Mouse (Mus musculus) liver, embryonic 16.5 days (tissue): ENCODE results near the gene Prdm5. TPM values are rescaled to one million over a fixed set of nuclear protein-coding genes. Genes with fewer than 3 reads are reported as not detected.

Experiments
- ATAC-seq: fragments of 200-750 bp; cut with Nextera tagmentation; 2 replicates; pipeline ENCODE4 v1.8.0; 2017; ENCODE audit warnings: low read depth, mild to moderate bottlenecking, moderate number of reproducible peaks, moderate library complexity
- H3K27ac ChIP-seq: fragments of 300-500 bp; sonication (generic); 2 replicates; pipeline ENCODE4 v1.5.1; 2014; ENCODE audit warnings: mild to moderate bottlenecking, low read length
- H3K27me3 ChIP-seq: fragments of 300-500 bp; sonication (generic); 2 replicates; pipeline ENCODE4 v1.6.1; 2014; ENCODE audit warnings: low read depth, low read length, mixed read lengths; ENCODE audit not compliant: control insufficient read depth, insufficient read depth
- H3K36me3 ChIP-seq: fragments of 300-500 bp; sonication (generic); 2 replicates; pipeline ENCODE4 v1.6.1; 2014; ENCODE audit warnings: mild to moderate bottlenecking; ENCODE audit not compliant: control insufficient read depth, insufficient read depth
- H3K4me1 ChIP-seq: fragments of 300-500 bp; sonication (generic); 2 replicates; pipeline ENCODE4 v1.6.1; 2014; ENCODE audit warnings: low read depth, low read length, mixed read lengths; ENCODE audit not compliant: control insufficient read depth
- H3K4me2 ChIP-seq: fragments of 300-500 bp; sonication (generic); 2 replicates; pipeline ENCODE4 v1.6.1; 2014; ENCODE audit warnings: low read depth, low read length, mixed read lengths
- H3K4me3 ChIP-seq: fragments of 300-500 bp; sonication (generic); 2 replicates; pipeline ENCODE4 v1.5.1; 2014; ENCODE audit warnings: low read depth, mild to moderate bottlenecking, low read length
- H3K9ac ChIP-seq: fragments of 300-500 bp; sonication (generic); 2 replicates; pipeline ENCODE4 v1.6.1; 2014; ENCODE audit warnings: low read depth, low read length
- H3K9me3 ChIP-seq: fragments of 300-500 bp; sonication (generic); replicated peaks from 2 replicates; pipeline ENCODE4 v1.6.1; 2016; ENCODE audit warnings: low read length; ENCODE audit not compliant: control insufficient read depth
- WGBS: fragments of 180-500 bp; shearing (Covaris S2); extraction: QIAGEN DNeasy Blood & Tissue Kit; methylation state at CpG from one replicate; pipeline ENCODE4 v1.1.7; 2014; ENCODE audit not compliant: insufficient replicate concordance; 5-methylcytosine and 5-hydroxymethylcytosine counted together
- polyA plus RNA-seq: library from polyadenylated mRNA; unstranded; fragments of >200 nt; fragmentation: Nextera tagmentation; extraction: Ambion mirVana; gene quantifications from 2 replicates; pipeline ENCODE4 v1.2.1, GENCODE M21; 2015

The Prdm5 gene
- polyA plus RNA-seq, 1 experiment from 2014 or later = 1.5 TPM

DNA sequence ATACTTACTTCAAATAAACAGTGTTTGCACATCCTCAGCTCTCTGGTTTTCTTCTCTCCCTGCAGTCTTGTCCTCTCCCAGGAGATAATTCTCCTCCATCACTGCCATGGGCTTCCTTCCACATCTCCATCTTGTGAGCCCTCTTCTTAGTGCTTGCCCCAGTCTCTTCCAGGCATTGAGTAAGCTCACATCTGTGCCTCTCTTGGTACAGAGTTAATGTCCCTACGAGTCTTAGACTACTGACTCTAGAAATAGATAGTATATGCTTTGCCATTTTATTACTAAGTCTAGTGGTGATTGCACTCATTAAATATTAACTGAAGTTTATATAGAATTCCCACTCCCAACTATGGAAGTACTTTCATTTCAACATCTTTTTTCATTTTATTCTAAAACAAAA lies 154.0 kb downstream of the Prdm5 start:
- Histone ChIP-seq H3K4me1 (no peaks in the 10 kb centered on the region), H3K4me2 (no peak overlapping the region), H3K9ac (no peak overlapping the region), H3K9me3 (no peaks in the 10 kb centered on the region), H3K4me3 (no peak overlapping the region), H3K27ac (no peak overlapping the region), H3K27me3 (no peaks in the 10 kb centered on the region), H3K36me3 (no peaks in the 10 kb centered on the region)
- no peak for ATAC-seq
- 69% methylated on average over 1 of the region's 1 CpGs for WGBS

DNA sequence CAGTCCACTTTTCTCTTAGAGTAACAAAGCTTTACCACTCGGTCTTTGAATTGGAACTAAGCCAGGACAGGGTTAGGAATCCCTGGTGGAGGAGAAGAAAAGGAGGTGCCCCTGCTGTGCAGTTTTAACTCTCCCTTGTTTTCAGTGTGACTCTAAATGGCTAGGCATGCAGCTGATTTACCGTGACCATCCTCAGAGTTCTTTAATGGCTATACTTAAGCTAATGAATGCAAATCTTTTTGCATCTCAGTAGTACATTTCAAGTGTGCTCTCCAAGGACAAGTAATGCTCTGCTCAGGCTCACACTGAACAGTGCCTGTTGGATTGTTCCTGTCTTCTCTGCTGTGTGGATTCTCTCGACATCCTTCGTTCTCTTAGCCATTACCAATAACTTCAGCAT lies 154.4 kb downstream of the Prdm5 start:
- no peak overlapping the region for H3K27ac ChIP-seq
- H3K27me3 ChIP-seq = no peaks in the 10 kb centered on the region
- no peak overlapping the region for H3K4me3 ChIP-seq
- H3K4me1 ChIP-seq = no peaks in the 10 kb centered on the region
- no peaks in the 10 kb centered on the region for H3K36me3 ChIP-seq
- no peak overlapping the region for H3K9ac ChIP-seq
- no peaks in the 10 kb centered on the region for H3K9me3 ChIP-seq
- no peak for ATAC-seq
- H3K4me2 ChIP-seq = no peak overlapping the region
- WGBS = 63% methylated on average over 4 of the region's 4 CpGs

DNA sequence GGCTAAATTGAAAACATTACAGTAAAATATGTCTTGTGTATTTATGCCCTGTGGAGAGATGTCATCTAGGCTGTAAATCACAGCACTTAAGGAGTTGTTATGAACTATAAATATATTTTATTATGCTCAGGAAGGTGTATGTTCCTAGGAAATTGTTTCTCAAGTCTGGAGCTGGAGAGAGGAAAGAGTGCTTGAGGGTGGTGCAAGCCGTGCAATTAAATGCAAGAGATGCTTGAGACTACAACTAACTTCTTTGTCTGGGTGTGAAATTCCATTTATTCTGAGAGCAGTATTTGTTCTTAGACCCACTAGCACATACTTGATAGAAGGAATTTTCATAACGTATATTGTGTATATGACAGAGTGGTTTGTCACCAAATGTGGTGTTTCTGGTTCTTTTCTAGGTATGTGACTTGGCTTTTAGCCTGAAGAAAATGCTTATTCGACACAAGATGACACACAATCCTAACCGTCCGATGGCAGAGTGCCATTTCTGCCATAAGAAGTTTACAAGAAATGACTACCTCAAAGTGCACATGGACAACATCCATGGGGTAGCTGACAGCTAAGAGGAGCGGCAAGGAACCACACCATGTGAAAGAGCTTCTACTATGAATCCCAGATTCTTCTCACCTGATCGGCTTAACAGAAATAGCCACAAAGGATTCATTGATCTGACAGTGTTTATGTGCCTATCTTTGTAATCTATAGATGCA lies 156.9 kb downstream of the Prdm5 start:
- Histone ChIP-seq H3K27ac (no peak overlapping the region), H3K4me3 (no peak overlapping the region), H3K4me1 (no peaks in the 10 kb centered on the region), H3K4me2 (no peak overlapping the region), H3K27me3 (no peaks in the 10 kb centered on the region), H3K9me3 (no peaks in the 10 kb centered on the region), H3K36me3 (no peaks in the 10 kb centered on the region), H3K9ac (no peak overlapping the region)
- ATAC-seq = no peak
- 70% methylated on average over 7 of the region's 7 CpGs for WGBS

DNA sequence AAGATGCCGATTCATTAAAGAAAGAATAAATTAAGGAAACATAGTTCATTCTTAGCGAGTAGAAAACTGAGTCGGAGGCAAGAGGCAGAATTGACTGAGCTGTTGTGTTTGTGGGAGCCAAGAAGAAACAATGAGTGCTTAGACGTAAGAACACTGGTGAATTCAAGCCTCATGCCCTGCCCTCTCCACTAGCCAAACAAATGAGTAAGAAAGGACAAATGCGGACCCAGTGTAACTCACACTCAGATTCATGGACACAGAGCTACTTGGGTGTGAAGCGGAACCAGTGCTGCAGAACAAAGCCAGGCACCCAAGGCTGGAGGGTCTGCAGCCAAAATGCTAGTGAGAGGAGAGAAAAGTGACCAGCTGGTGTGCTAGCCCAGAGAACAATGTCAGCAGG lies 171.7 kb downstream of the Prdm5 start:
- no peak overlapping the region for H3K4me3 ChIP-seq
- ATAC-seq = no peak
- WGBS = 71% methylated on average over 6 of the region's 6 CpGs

GRCm38 (mm10) chr6:65952309-65952708 lies 173.5 kb downstream of the Prdm5 start, which contains the start of gene 4930544G11Rik:
Gene 4930544G11Rik (plus strand): TSS chr6:65952609.
- Histone ChIP-seq H3K27me3 (no peaks in the 10 kb centered on the region), H3K36me3 (no peaks in the 10 kb centered on the region), H3K9ac (no peak within 1 kb of the TSS), H3K9me3 (no peaks in the 10 kb centered on the region), H3K27ac (no peak within 1 kb of the TSS), H3K4me3 (no peak within 1 kb of the TSS), H3K4me1 (no peaks in the 10 kb centered on the region), H3K4me2 (no peak within 1 kb of the TSS)
- ATAC-seq = no peak
- WGBS = 85% methylated on average over 10 of the region's 10 CpGs

More for the DNA sequence above, 171.7 kb downstream of the Prdm5 start:
- H3K4me2 ChIP-seq = no peak overlapping the region
- H3K27ac ChIP-seq = no peak overlapping the region
- H3K4me1 ChIP-seq = no peaks in the 10 kb centered on the region
- no peaks in the 10 kb centered on the region for H3K9me3 ChIP-seq
- H3K27me3 ChIP-seq = no peaks in the 10 kb centered on the region
- H3K9ac ChIP-seq = no peak overlapping the region
- no peaks in the 10 kb centered on the region for H3K36me3 ChIP-seq

DNA sequence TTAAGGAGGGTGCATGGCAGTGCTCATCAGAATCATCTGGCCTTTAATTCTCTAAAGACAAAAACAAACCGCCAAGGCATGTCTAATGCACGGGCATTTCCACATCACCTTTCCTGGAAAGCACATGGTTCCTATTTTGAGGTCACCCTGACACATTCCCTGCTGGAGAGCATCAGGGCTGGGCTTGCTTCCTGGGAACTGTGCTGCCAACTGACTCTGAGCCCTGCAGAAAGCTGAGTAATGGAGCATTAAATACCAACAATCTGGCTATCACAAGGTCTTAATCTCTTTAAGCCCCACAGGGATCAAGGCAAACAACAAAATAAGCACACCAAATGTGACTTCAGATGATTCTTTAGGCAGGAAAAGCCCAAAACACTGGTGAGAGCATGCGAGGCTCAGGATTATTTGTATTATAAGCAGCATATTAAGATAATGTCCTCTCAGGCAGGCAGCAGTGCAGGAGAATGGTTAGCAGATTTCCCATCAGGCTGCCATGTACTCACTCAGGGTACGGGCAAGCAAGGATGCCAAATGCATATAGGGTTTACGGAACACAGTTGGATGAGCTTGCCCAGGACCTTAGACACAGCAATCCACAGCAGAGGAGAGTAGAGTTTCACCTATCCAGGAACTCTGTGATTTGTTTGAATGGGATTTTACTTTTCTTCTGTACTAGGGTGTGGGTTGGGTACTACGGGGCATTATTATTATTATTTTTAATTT lies 190.8 kb downstream of the Prdm5 start:
- 59% methylated on average over 6 of the region's 6 CpGs for WGBS
- no peaks in the 10 kb centered on the region for H3K36me3 ChIP-seq
- H3K27me3 ChIP-seq = no peaks in the 10 kb centered on the region
- no peak for ATAC-seq
- H3K9me3 ChIP-seq = no peaks in the 10 kb centered on the region
- H3K4me3 ChIP-seq = no peak overlapping the region
- no peak overlapping the region for H3K9ac ChIP-seq
- no peak overlapping the region for H3K4me2 ChIP-seq
- H3K27ac ChIP-seq = no peak overlapping the region
- no peaks in the 10 kb centered on the region for H3K4me1 ChIP-seq

DNA sequence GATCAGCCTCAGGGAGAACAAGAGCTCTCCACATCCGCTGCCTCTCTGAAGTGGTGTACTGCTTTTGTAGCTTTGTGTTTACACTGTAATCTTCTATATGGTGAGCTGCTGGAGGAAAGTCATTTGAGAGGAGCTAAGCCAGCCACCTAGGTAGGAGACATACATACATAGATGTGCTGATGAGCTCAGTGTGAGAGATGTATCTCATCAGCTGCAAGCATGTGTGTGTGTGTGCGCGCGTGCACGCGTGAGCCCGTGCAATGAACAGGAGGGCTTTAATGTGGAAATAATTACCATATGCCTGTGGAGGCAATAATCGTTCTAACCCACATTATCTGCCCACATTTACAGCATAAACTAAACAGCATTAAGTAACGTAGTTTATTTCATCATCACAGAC lies 191.6 kb downstream of the Prdm5 start:
- no peak overlapping the region for H3K4me2 ChIP-seq
- H3K4me3 ChIP-seq = no peak overlapping the region
- no peak overlapping the region for H3K9ac ChIP-seq
- H3K36me3 ChIP-seq = no peaks in the 10 kb centered on the region
- no peaks in the 10 kb centered on the region for H3K4me1 ChIP-seq
- H3K9me3 ChIP-seq = no peaks in the 10 kb centered on the region
- H3K27ac ChIP-seq = no peak overlapping the region
- 83% methylated on average over 9 of the region's 9 CpGs for WGBS
- H3K27me3 ChIP-seq = no peaks in the 10 kb centered on the region
- no peak for ATAC-seq

Other genes with a start within 250 kb of the Prdm5 start
- gene Ndnf, start 107.4 kb upstream of the Prdm5 start, polyA plus RNA-seq = 0.01 and 0.06 TPM in 2 replicates
- not detected in 2 replicates for gene 4930544G11Rik, start 173.6 kb downstream of the Prdm5 start, polyA plus RNA-seq